Mouse (Mus musculus): ENCODE measurements around the gene Ctxn2. TPM values are rescaled to one million over a fixed set of nuclear protein-coding genes. Genes with fewer than 3 reads are reported as not detected.

The Ctxn2 gene
- polyA plus RNA-seq (2017; shearing (Covaris generic)): not detected

DNA sequence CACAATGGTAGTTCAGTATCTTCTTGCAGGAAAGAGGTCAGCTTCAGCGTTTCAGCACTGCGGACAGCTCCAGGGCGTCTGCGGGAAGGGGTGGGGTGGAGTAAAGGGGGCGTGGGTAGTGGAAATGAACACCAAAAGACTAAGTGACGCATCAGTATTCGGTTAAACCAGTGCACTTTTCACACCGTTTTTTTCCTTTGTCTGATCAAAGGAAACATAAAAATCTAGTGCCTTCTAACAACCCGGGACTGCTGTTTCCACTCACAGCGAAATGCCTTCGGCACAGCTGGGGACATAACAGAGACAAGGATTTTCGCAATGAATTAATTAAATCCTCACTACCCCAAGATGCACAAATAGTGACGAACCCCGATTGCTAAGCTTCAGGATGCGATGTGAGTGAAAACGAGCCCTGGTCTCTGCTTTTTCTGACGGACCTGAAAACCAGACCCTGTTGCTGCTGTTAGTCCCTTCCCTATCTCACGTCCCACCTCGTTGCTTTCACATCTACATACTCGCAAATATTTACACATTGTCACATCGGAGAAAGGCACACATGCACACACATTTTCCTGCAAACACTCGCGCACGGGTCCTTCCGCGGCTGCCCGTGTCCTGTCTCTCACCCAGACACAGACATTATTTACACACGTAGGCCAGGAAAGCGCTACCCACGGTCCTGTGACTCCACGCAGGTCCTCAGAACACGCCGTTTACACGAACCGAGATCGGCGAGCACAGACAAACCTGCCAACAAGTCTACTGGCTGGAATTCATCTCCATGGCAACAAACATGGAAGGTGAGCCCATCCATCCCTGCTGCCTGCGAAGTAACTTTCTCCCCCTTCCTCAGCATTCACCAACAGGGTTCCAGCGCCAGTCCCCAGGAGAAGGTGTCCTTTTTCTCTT, at the start of gene Ctxn2:
Gene Ctxn2 (plus strand): TSS at position 790 of the 909 bp plus-strand sequence.

DNA sequence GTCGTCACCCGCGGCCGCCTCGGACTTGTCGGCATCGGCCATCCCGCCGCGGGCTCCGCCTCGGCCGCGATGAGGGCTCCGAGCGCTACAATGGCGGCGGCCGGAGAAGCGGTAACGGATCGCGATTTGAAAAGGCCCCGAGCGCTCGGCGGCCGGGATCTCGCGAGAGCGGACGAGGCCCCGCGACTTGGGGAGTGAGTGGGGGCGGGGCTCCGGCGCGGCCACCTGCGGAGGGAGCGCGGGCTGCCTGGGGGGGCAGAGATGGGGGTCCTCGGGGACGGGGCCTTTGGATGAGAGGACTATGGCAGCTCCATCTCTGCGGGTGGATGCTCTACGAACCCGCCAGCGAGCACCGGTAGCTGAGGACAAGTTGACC, 13.0 kb upstream of the Ctxn2 start, which contains the start of gene Myef2:
Gene Myef2 (minus strand): TSS at position 185 of the 376 bp plus-strand sequence.

DNA sequence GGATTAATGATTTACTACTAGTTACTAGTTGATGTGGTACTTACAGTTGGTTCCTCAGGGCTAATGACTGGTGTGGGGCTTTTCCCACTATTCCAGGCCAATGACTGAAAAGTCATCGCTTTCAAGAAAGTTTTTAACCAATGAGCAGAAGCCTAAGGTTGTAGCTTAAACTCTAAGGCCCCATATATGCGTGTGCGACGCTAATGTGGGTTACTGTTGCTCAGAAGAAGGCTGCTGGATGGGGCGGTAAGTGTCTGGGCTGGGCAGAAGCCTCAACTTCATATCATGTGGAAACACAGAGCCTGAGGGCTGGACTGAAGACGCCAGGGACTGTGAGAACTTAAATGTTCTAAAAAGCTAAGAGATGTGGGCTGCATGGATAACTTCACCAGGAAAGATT, 15.9 kb downstream of the Ctxn2 start, which contains the start of gene Slc12a1:
Gene Slc12a1 (plus strand): TSS at position 118 of the 400 bp plus-strand sequence.

Other genes starting within 250 kb of the Ctxn2 start
- gene Slc24a5, start 68.6 kb upstream of the Ctxn2 start, polyA plus RNA-seq (2017; shearing (Covaris generic)): 1.9 TPM
- gene Myef2, start 13.0 kb upstream of the Ctxn2 start, polyA plus RNA-seq (2017; shearing (Covaris generic)): 12.6 TPM
- not detected for gene Slc12a1, start 15.8 kb downstream of the Ctxn2 start, polyA plus RNA-seq (2017; shearing (Covaris generic))
- gene Dut, start 110.5 kb downstream of the Ctxn2 start, polyA plus RNA-seq (2017; shearing (Covaris generic)): 50.4 TPM

Data from inflammation-experienced regulatory T-cells, adult 16 weeks (primary cell).